Mouse (Mus musculus): ENCODE data around the gene Prr7.

The Prr7 gene

DNA sequence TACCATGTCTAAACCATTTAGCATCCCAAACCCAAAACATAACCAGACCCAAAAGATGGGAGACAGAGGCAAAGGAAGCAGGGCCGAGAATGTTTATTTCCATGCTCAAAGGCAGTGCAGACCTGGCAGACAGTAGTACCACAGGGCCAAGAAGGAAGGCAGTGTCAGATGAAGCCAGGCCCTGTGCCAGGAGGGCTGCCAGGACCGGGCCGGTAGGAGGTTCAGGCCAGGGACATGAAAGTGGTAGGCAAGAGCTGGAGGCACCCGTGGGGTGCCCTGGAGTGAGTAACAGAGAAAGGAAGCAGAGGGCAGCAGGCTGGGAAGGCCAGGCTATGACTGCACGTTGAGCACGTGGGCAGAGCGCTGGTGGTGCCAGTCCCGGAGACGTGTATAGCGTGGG, 42.6 kb downstream of the Prr7 start:
- DNase-seq (ENCODE audit: low read depth, low spot score): no peak

- DNase-seq (ENCODE audit: low read depth, low spot score): no peak
These were observed 43.8 kb downstream of the Prr7 start for GRCm38 (mm10) chr13:55507877-55508276.

DNA sequence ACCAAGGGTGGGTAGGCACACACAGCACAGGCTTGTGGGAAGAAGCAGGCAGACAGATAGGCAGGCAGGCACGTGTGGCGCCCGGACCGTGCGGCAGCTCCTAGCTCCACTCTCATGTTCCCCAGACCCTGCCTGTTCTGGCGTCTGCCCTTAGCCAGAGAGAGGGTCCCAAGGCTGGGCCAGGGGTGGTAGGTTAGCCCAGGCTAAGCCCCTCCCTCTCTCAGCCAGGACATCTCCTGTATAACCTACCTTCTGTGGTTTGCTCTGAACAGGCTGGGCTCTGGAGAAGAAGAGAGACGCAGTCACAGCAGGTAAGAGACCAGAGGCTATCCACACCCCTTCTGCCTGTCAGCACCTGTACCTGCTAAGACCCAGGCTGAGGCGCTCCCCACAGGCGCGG, 44.5 kb downstream of the Prr7 start:
- DNase-seq (ENCODE audit: low read depth, low spot score): no peak

DNA sequence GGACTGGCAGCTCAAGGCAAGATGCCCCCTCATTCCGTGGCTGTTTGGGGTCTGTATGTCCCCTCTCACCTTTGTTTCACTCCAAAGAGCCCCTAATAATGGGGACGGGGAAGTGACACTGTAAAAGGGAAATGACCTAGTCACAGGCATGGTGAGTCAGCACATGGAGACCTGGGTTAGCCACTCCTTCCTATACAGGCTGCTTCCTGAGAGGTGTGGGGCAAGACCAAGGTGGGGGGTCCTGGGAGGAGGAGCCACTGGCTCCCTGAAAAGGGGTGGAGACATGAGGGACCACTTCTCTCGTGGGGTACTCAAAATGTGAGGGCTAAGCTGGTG, 46.2 kb downstream of the Prr7 start:
- no peak for DNase-seq (ENCODE audit: low read depth, low spot score)

GRCm38 (mm10) chr13:55510668-55511491, 46.8 kb downstream of the Prr7 start:
- DNase-seq (ENCODE audit: low read depth, low spot score): no peak

DNA sequence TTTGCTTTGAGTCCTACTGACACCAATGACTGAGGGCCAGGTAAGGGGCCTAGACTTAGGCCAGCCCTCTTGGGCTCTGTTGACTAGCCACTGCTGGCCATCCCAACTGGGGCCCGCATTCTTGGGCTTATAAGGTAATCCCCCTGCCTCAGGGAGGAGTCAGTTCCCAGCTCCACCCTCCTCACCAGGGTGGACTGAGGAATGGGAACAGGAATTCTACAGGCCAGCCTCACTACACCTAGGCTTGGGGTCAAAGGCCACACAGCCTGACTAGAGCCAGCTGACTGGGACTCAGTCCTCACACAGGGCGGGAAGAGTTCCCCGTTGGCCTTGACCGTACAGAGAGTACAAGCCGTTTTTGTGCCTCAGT, 47.4 kb downstream of the Prr7 start:
- no peak for DNase-seq (ENCODE audit: low read depth, low spot score)

- no peak for DNase-seq (ENCODE audit: low read depth, low spot score)
These were observed 48.4 kb downstream of the Prr7 start for GRCm38 (mm10) chr13:55512379-55513031.

DNA sequence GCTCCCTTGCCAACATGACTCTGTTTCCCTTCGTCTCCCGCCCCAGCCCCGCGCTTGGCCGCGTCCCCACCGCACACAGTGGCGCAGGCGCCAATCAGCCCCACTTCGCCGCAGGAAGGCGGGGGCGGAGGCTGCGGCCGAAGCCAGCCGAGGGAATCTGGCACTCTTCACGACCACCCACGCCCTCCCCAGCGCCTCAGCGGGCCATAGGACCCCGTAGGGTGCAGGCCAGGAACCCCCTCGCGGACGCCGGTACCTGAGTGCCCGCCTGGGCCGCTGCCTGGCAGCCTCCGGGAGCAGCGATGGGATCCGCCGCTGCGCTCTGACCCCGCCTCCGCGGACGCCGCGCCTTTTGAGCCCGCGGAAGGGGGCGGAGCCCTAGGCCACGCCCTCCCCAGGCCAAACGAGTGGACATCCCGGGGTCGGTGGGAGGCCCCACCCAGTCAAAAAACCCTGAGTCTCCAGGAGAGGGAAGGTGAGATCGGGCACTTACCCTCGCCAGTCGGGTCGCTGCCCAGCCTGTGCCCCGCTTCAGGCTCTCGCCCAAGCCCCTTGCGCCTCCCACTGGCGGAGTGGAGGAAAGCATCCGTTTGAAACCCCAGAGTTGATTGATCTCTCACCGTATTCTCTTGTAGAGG, 49.2 kb downstream of the Prr7 start, which contains the start of gene Pdlim7:
TSS of gene Pdlim7 (minus strand) at position 566 of the 638 bp plus-strand sequence.
- DNase-seq (ENCODE audit: low read depth, low spot score): peak; percentile 62

DNA sequence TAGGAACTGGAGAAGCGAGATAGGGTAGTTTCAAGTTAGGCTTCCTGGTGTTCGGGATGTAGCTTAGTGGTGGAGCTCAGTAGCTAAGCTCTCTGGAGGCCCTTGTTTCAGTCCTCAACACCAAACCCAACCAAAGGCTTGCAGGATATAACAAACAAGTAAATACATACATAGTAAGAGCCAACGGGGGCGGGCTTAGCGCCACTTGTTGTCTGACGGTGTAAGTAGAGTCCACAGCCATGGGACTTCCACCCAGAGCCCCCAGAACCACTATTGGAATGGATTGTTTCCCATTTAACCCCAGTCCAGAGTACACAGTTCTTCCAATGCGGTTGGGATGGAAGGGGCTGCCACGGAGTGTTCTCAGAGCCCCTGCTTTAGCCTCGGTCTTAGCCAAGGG, 49.8 kb downstream of the Prr7 start:
- no peak for DNase-seq (ENCODE audit: low read depth, low spot score)

GRCm38 (mm10) chr13:55516955-55517354, 52.9 kb downstream of the Prr7 start:
- peak; percentile 72 for DNase-seq (ENCODE audit: low read depth, low spot score)

DNA sequence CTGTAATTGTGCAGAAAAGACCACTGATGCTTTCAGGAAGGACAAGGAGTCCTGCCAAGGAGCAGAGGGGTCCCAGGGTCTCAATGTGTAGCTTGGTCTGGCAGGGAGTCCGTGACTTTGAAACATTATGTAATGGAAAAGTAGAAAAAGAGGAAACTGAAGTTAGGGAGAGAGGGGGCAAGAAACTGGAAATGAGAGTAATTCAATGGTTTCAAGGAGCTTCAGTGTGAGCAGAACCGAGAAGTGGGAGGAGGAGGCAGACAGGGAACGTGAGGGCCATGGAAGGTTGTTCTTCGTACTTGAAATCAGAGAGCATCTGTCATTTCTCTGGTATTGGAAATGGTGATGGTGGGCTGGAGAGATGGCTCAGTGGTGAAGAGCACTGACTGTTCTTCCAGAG, 55.5 kb downstream of the Prr7 start:
- DNase-seq (ENCODE audit: low read depth, low spot score): no peak

GRCm38 (mm10) chr13:55522730-55523129, 58.7 kb downstream of the Prr7 start:
- DNase-seq (ENCODE audit: low read depth, low spot score): no peak

All from c-Kit-negative CD71-positive TER-119-positive erythroid progenitor cells, embryonic 14.5 days (primary cell).